Mouse (Mus musculus): ENCODE data around the gene Olfr461.

- TF ChIP-seq CTCF (IDR thresholded peaks at IDR 0.05; ENCODE audit: borderline replicate concordance, extremely low read depth, insufficient read depth, insufficient read length) (no peak), POLR2A (IDR thresholded peaks at IDR 0.05; ENCODE audit: borderline replicate concordance, extremely low read depth, insufficient read depth, insufficient read length, poor library complexity, severe bottlenecking) (no peak)
Observed at GRCm38 (mm10) chr6:40554950-40555349, at the start of gene Olfr461.
